Mouse (Mus musculus) G1E (cell line): ENCODE results near the gene Zfp609. TPM values are rescaled to one million over a fixed set of nuclear protein-coding genes. Genes with fewer than 3 reads are reported as not detected.
A peak's percentile ranks its signal among the peaks of the same experiment; 100 is the strongest.

ENCODE experiments used
- ATAC-seq: 2 replicates; pipeline ENCODE4 v1.8.0; 2016; ENCODE audit warnings: mild to moderate bottlenecking; ENCODE audit not compliant: insufficient number of reproducible peaks, poor library complexity, low FRiP score, severe bottlenecking; ENCODE audit errors: extremely low read depth
- DNase-seq: peaks from one replicate; pipeline ENCODE4 v3.0.0; 2012; ENCODE audit warnings: low spot score
- H3K27me3 ChIP-seq: 2 replicates; pipeline ENCODE4 v1.6.1; 2012; ENCODE audit warnings: mild to moderate bottlenecking, low read length, inconsistent platforms; ENCODE audit not compliant: insufficient read depth
- H3K36me3 ChIP-seq: replicated peaks from 2 replicates; pipeline ENCODE3; 2012; ENCODE audit warnings: mild to moderate bottlenecking, inconsistent platforms
- H3K4me1 ChIP-seq: 2 replicates; pipeline ENCODE4 v1.6.1; 2012; ENCODE audit warnings: low read depth, low read length, inconsistent platforms, mixed read lengths; ENCODE audit not compliant: insufficient read depth
- H3K4me3 ChIP-seq: 2 replicates; pipeline ENCODE4 v1.5.1; 2012; ENCODE audit warnings: low read depth, mild to moderate bottlenecking, inconsistent platforms, low read length, moderate library complexity, mixed read lengths
- H3K9me3 ChIP-seq: replicated peaks from 2 replicates; pipeline ENCODE4 v1.6.1; 2012; ENCODE audit warnings: inconsistent platforms
- CTCF ChIP-seq: IDR thresholded peaks from 2 replicates; pipeline ENCODE4 v1.5.1; 2012; ENCODE audit warnings: low read depth, low read length, inconsistent platforms, mixed read lengths
- GATA1 ChIP-seq: IDR thresholded peaks from 2 replicates; pipeline ENCODE4 v1.6.1; 2012; ENCODE audit warnings: borderline replicate concordance, low read length, inconsistent platforms, mixed read lengths
- GATA2 ChIP-seq: IDR thresholded peaks from 2 replicates; pipeline ENCODE4 v1.6.1; 2012; ENCODE audit warnings: low read depth, low read length, inconsistent platforms, borderline replicate concordance
- POLR2AphosphoS5 ChIP-seq: IDR thresholded peaks from 2 replicates; pipeline ENCODE4 v1.6.1; 2012; ENCODE audit warnings: low read depth, low read length, inconsistent platforms; ENCODE audit not compliant: insufficient replicate concordance
- TAL1 ChIP-seq: conservative IDR thresholded peaks from 2 replicates; pipeline ENCODE4 v1.6.1; 2012; ENCODE audit warnings: low read depth, low read length, inconsistent platforms, mixed read lengths
- polyA plus RNA-seq: library from polyadenylated mRNA; stranded (reverse); fragments of >175 nt; gene quantifications from 2 replicates; pipeline ENCODE4 v1.2.3, GENCODE M21; 2012
- total RNA-seq, 2 experiments: library from RNA; stranded (forward) in 1 of 2; stranded (reverse) in 1 of 2; fragments of 200-1000 nt in 1 of 2; fragments of >200 nt in 1 of 2; fragmentation: Nextera tagmentation in 1 of 2; gene quantifications; 2 replicates each; pipeline ENCODE4 v1.2.3; 2014 to 2017

Zfp609 gene
- total and polyA plus RNA-seq, 3 experiments, result 4.0 to 83.9 (median 60.3) TPM

DNA sequence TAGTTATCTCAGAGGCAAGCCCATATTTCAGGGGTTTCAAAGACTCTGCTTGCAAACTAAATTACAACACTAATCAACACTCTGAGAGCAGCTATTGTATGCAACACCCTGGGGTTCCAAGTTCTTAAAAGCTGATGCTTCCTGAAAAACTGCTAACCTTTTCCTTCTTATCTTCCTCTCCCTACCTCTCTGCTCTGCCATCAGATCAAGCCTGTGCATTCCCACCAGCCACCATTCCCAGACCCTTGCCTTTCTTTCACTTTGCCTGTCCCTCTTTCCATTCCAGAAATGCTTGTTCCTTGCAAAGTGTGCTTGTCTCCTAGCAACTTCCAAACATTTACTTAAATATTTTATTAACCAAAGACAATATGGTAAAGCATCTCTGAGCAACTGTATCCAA is 35.5 kb downstream of the Zfp609 start:
- ATAC-seq (no peak), DNase-seq (no peak)
- TF ChIP-seq GATA2 (no peak), GATA1 (no peak), POLR2AphosphoS5 (no peak), CTCF (no peak), TAL1 (no peak)
- Histone ChIP-seq H3K36me3 (peaks cover 56% of the 10 kb centered on the region), H3K27me3 (no peaks in the 10 kb centered on the region), H3K4me3 (no peak overlapping the region), H3K4me1 (peaks cover 59% of the 10 kb centered on the region), H3K9me3 (no peaks in the 10 kb centered on the region)

DNA sequence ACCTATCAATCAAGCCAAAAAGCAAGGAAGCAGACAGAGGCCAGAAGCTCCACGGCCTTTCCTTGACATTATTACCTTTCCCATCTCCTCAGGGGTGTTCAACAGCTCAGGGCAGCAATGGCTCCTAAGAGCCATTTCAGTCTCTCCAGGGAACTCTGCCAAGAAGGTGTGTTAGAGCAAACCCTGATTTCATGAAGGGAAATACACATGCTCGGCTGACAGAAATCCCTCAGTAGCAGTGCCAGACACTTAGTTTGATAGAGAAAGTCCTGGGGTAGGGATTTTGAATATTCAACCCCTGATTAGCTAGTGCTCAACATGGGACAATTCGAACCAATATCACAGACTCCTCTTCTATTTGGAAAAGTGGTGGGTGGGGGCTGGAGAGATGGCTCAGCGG is 36.3 kb downstream of the Zfp609 start:
- TF ChIP-seq CTCF (no peak), GATA1 (no peak)
- ATAC-seq, result no peak
- H3K27me3 ChIP-seq, result no peaks in the 10 kb centered on the region
- no peaks in the 10 kb centered on the region for H3K9me3 ChIP-seq
- H3K4me3 ChIP-seq, result no peak overlapping the region
- H3K36me3 ChIP-seq, result peaks cover 56% of the 10 kb centered on the region
- DNase-seq, result no peak
- peaks cover 66% of the 10 kb centered on the region for H3K4me1 ChIP-seq

DNA sequence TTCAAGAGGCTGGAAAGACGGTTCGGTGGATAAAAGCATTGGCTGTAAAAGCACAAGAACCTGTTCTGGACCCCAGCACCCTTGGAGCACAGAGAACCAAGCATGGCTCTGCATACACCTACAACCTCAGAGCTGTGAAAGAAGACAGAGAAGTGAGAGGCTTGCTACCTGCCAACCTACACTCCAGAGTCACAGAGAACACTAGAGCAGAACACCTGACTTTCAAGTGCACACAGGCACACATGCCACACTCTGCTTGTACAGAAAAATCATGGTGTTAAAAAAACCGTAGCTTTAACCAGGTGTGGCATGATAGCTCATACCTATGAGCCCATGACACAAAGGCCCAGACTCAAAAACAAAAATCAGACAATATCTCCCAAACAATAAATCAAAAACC is 37.6 kb downstream of the Zfp609 start:
- ATAC-seq, result no peak

GRCm38 (mm10) chr9:65788556-65788955 is 38.8 kb downstream of the Zfp609 start:
- Histone ChIP-seq H3K27me3 (no peaks in the 10 kb centered on the region), H3K36me3 (peaks cover 40% of the 10 kb centered on the region)
- TF ChIP-seq GATA2 (no peak), GATA1 (no peak), CTCF (no peak), TAL1 (no peak), POLR2AphosphoS5 (no peak)

More for the DNA sequence above, 37.6 kb downstream of the Zfp609 start:
- no peaks in the 10 kb centered on the region for H3K27me3 ChIP-seq
- no peaks in the 10 kb centered on the region for H3K9me3 ChIP-seq
- H3K4me3 ChIP-seq, result no peak overlapping the region
- TF ChIP-seq CTCF (no peak), TAL1 (no peak), GATA1 (no peak), GATA2 (no peak), POLR2AphosphoS5 (no peak)
- H3K4me1 ChIP-seq, result peaks cover 68% of the 10 kb centered on the region
- H3K36me3 ChIP-seq, result peaks cover 46% of the 10 kb centered on the region
- no peak for DNase-seq

GRCm38 (mm10) chr9:65787829-65788344 is 39.5 kb downstream of the Zfp609 start:
- TF ChIP-seq POLR2AphosphoS5, result no peak
- no peak for TF ChIP-seq GATA2
- TF ChIP-seq GATA1, result no peak
- TF ChIP-seq CTCF, result no peak
- no peak for TF ChIP-seq TAL1
- peaks cover 79% of the 10 kb centered on the region for H3K4me1 ChIP-seq
- no peak for DNase-seq
- ATAC-seq, result no peak
- H3K9me3 ChIP-seq, result no peaks in the 10 kb centered on the region
- H3K36me3 ChIP-seq, result peaks cover 39% of the 10 kb centered on the region
- no peaks in the 10 kb centered on the region for H3K27me3 ChIP-seq
- H3K4me3 ChIP-seq, result no peak overlapping the region; the same call in 1 of the 2 replicates

More at GRCm38 (mm10) chr9:65788556-65788955, 38.8 kb downstream of the Zfp609 start:
- Histone ChIP-seq H3K4me1 (peaks cover 73% of the 10 kb centered on the region), H3K4me3 (no peak overlapping the region), H3K9me3 (no peaks in the 10 kb centered on the region)
- DNase-seq, result no peak
- no peak for ATAC-seq

- H3K9me3 ChIP-seq, result no peaks in the 10 kb centered on the region
- TF ChIP-seq TAL1, result peak; percentile 86
- no peak for TF ChIP-seq CTCF
- TF ChIP-seq POLR2AphosphoS5, result no peak
- H3K4me3 ChIP-seq, result no peak overlapping the region; the same call in 1 of the 2 replicates
- H3K36me3 ChIP-seq, result peaks cover 37% of the 10 kb centered on the region
- DNase-seq (peak; percentile 57), ATAC-seq (peak; percentile 92)
- no peaks in the 10 kb centered on the region for H3K27me3 ChIP-seq
- H3K4me1 ChIP-seq, result peaks cover 82% of the 10 kb centered on the region
These were observed 40.2 kb downstream of the Zfp609 start for GRCm38 (mm10) chr9:65786885-65787787.
